Mouse (Mus musculus) forebrain, embryonic 15.5 days (tissue): ENCODE results near the gene Mknk2. TPM values are rescaled to one million over a fixed set of nuclear protein-coding genes. Genes with fewer than 3 reads are reported as not detected.

Experiments used
- ATAC-seq: fragments of 200-750 bp; cut with Nextera tagmentation; replicated peaks from 2 replicates; pipeline ENCODE4 v1.8.0; 2017; ENCODE audit warnings: mild to moderate bottlenecking, moderate TSS enrichment, moderate library complexity
- H3K27ac ChIP-seq: fragments of 300-500 bp; sonication (generic); replicated peaks from 2 replicates; pipeline ENCODE4 v1.5.1; 2015; ENCODE audit warnings: mild to moderate bottlenecking, inconsistent platforms
- H3K27me3 ChIP-seq: fragments of 300-500 bp; sonication (generic); 2 replicates; pipeline ENCODE4 v1.6.1; 2015; ENCODE audit warnings: inconsistent platforms
- H3K36me3 ChIP-seq: fragments of 300-500 bp; sonication (generic); 2 replicates; pipeline ENCODE4 v1.6.1; 2015; ENCODE audit warnings: mild to moderate bottlenecking, inconsistent platforms
- H3K4me1 ChIP-seq: fragments of 300-500 bp; sonication (generic); 2 replicates; pipeline ENCODE4 v1.6.1; 2015; ENCODE audit warnings: inconsistent platforms
- H3K4me2 ChIP-seq: fragments of 300-500 bp; sonication (generic); replicated peaks from 2 replicates; pipeline ENCODE4 v1.6.1; 2015; ENCODE audit warnings: mild to moderate bottlenecking, inconsistent platforms
- H3K4me3 ChIP-seq: fragments of 300-500 bp; sonication (generic); 2 replicates; pipeline ENCODE4 v1.5.1; 2015; ENCODE audit warnings: mild to moderate bottlenecking, inconsistent platforms
- H3K9ac ChIP-seq: fragments of 300-500 bp; sonication (generic); replicated peaks from 2 replicates; pipeline ENCODE4 v1.6.1; 2015; ENCODE audit warnings: mild to moderate bottlenecking, inconsistent platforms
- H3K9me3 ChIP-seq: fragments of 300-500 bp; sonication (generic); 2 replicates; pipeline ENCODE4 v1.6.1; 2016; ENCODE audit warnings: inconsistent platforms
- WGBS: fragments of 180-500 bp; shearing (Covaris S2); methylation state at CpG from one replicate; pipeline ENCODE4 v1.1.7; 2015; ENCODE audit warnings: mixed read lengths; 5-methylcytosine and 5-hydroxymethylcytosine counted together
- polyA plus RNA-seq: library from polyadenylated mRNA; unstranded; fragments of >200 nt; fragmentation: Nextera tagmentation; extraction: Ambion mirVana; gene quantifications from 2 replicates; pipeline ENCODE4 v1.2.1, GENCODE M21; 2015

The Mknk2 gene
- polyA plus RNA-seq, 1 experiment from 2014 or later: 60.9 TPM

DNA sequence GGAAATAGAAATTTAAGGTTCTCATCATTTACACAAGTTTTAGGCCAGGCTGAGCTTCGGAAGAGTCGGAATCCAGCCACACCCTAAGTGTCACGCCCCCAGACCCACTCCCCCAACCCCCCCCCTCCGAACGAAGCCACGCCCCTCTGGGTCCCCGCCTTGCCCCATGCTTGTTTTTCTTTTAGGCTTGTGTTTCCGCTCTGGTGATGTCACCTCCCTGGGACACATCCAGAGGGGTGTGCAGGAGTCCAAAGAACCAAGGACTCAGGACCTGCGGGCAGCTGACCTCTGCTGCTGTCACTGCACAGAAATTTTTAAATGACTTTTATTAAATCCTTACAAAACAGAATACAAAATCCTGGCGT, 12.9 kb downstream of the Mknk2 start:
- no peak overlapping the region for H3K9ac ChIP-seq
- H3K36me3 ChIP-seq: peaks cover 40% of the 10 kb centered on the region
- WGBS: 16% methylated on average over 10 of the region's 10 CpGs
- H3K4me1 ChIP-seq: peaks cover 5% of the 10 kb centered on the region; the same call in 1 of the 2 replicates
- no peak overlapping the region for H3K4me2 ChIP-seq
- ATAC-seq: no peak
- H3K27me3 ChIP-seq: no peaks in the 10 kb centered on the region
- no peaks in the 10 kb centered on the region for H3K9me3 ChIP-seq
- no peak overlapping the region for H3K4me3 ChIP-seq
- H3K27ac ChIP-seq: no peak overlapping the region

DNA sequence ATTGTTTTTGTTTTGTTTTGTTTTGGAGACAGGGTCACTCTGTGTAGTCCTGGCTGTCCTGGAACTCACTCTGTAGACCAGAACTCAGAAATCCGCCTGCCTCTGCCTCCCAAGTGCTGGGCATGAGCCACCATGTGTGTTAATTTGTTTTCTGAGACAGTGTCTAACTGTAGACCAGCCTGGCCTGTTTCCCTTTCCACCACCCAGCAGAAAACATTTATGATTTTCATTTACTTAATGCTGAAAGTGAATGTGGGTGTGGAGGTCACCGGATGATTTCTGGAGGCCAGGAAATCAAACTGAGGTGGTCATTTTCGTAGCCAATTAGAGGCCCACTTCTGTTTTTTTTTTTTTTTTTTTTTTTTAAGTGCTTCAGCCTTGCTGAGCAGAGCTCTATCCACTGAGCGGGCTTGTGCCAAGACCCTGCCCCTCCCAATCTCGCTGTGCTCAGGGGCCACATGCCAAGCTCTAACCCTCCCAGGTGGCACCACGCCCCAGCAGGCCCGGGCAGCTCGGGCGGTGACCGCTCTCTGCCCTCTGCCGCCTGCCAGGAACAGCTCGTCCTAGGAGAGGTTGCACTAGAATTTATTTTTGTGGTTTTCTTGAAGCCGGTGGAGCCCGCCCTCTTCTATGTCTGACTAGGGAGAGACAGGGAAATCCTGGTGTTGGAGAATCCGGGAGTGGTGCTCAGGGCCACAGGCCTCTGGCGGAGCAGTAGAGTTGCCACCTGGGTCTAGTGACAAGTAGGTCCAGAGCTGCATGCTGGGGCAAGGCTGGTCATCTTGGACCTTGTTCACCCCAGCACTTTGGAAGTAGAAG, 13.5 kb downstream of the Mknk2 start:
- no peak overlapping the region for H3K4me2 ChIP-seq
- peaks cover 35% of the 10 kb centered on the region for H3K36me3 ChIP-seq
- ATAC-seq: 0 out of 2 replicates have a peak, but pooled peaks have one; percentile 10
- peaks cover 5% of the 10 kb centered on the region for H3K4me1 ChIP-seq
- 45% methylated on average over 16 of the region's 16 CpGs for WGBS
- no peaks in the 10 kb centered on the region for H3K27me3 ChIP-seq
- no peak overlapping the region for H3K9ac ChIP-seq
- H3K4me3 ChIP-seq: no peak overlapping the region
- H3K9me3 ChIP-seq: no peaks in the 10 kb centered on the region
- peak overlapping the region; percentile 42; the same call in 1 of the 2 replicates for H3K27ac ChIP-seq

DNA sequence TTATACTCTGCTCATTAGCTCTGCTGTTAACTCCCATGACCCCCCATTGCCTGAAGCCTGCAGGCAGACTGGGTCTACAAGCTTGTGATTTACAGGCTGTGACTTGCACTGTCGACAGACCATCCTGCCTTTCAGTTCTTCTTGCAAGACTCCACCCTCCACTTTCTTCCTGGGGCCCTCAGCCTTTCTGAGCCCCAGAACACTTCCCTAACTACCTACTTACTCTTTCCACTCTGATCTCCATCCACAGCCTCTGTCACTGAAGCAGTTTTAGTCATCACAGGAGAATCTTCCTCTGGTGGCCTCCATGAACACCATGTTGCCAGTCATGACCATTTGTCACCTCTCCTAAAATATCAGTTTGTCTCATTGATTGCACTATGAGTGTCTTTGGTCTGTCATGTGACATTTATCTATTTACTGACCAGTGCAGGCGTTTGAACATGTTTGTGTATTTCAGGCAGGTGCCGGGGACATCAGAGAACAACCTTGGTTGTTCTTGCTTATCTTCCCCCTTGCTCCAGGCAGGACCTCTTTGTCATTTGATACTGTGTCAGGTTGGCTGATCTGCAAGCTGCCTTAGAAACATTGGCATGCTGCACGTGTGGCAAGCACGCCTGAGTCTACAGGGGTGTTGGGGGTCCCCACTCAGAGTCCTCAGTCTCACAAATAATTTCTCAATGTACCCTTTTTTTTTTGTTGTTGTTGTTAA, 14.3 kb downstream of the Mknk2 start:
- WGBS: 63% methylated on average over 5 of the region's 5 CpGs
- peaks cover 11% of the 10 kb centered on the region for H3K4me1 ChIP-seq
- ATAC-seq: no peak
- H3K4me3 ChIP-seq: no peak overlapping the region
- H3K27ac ChIP-seq: no peak overlapping the region
- H3K9ac ChIP-seq: no peak overlapping the region
- no peaks in the 10 kb centered on the region for H3K27me3 ChIP-seq
- peaks cover 27% of the 10 kb centered on the region for H3K36me3 ChIP-seq
- no peaks in the 10 kb centered on the region for H3K9me3 ChIP-seq
- H3K4me2 ChIP-seq: no peak overlapping the region

DNA sequence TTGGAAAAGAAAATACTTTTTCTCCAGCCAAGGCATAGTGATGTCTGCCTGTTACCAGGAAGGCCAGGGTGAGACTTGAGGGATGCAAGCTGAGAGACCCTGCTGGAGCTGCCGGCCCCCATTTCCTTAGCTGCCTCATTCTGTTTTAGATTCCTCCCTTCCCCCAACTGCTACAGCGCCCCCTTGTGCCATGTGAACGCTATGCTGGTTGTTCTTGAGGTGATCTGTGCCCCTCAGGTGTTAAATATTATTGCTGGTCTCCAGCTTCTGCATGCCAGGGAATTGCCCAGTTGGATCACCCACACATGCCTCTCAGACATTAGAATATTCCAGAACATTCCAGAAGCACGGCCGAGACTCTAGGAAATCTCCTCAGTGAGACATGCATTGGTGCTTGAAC, 16.8 kb downstream of the Mknk2 start:
- 35% methylated on average over 5 of the region's 5 CpGs for WGBS
- H3K9ac ChIP-seq: no peak overlapping the region
- H3K4me2 ChIP-seq: no peak overlapping the region
- no peak for ATAC-seq
- H3K36me3 ChIP-seq: peaks cover 2% of the 10 kb centered on the region
- H3K27me3 ChIP-seq: no peaks in the 10 kb centered on the region
- H3K27ac ChIP-seq: no peak overlapping the region
- peaks cover 16% of the 10 kb centered on the region for H3K4me1 ChIP-seq
- no peaks in the 10 kb centered on the region for H3K9me3 ChIP-seq
- H3K4me3 ChIP-seq: no peak overlapping the region

DNA sequence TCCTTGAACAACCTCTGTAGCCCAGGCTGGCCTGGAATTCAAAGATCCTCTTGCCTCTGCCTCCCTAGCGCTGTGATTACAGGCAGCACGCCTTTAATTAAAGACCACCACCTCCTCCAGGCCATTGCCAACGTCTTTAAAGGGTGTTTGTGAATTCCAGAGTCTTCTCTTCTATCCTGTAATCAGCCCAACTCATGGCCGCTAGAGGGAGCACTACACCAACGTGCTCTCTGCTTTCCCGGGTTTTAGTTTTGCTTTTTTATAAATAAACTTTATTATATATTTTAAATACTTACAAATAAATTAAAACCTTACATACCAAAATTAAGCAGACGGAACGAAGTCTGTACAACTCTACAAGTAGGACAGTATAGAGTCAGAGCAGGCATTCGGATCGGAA, 18.7 kb downstream of the Mknk2 start:
- WGBS: 6% methylated on average over 10 of the region's 10 CpGs
- ATAC-seq: no peak
- Histone ChIP-seq H3K36me3 (no peaks in the 10 kb centered on the region), H3K9ac (no peak overlapping the region), H3K9me3 (no peaks in the 10 kb centered on the region), H3K4me1 (peaks cover 27% of the 10 kb centered on the region), H3K4me3 (peak overlapping the region; percentile 31), H3K27ac (peak overlapping the region; percentile 45), H3K4me2 (peak overlapping the region; percentile 35), H3K27me3 (no peaks in the 10 kb centered on the region)

DNA sequence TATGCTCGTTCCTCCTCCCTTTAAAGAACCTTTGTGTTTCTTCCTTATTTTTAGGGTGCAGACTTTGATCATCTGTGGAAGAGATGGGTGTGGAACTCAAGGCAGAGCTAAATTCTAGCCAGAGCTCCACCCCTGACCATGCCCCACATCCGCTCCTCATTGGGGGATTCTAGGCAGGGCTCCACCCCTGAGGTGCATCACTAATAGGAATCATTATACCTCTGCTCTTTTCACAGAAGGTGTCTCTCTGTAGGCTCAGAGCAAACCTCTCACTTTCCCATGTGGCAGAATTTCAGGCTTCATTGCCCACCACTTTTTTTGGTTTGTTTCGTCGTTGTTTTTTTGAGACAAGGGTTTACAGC, 19.1 kb downstream of the Mknk2 start:
- Histone ChIP-seq H3K36me3 (no peaks in the 10 kb centered on the region), H3K9ac (no peak overlapping the region), H3K27me3 (no peaks in the 10 kb centered on the region), H3K4me1 (peaks cover 29% of the 10 kb centered on the region), H3K4me2 (no peak overlapping the region), H3K9me3 (no peaks in the 10 kb centered on the region), H3K27ac (peak overlapping the region; percentile 45), H3K4me3 (no peak overlapping the region)
- ATAC-seq: no peak
- 67% methylated on average over 4 of the region's 4 CpGs for WGBS

DNA sequence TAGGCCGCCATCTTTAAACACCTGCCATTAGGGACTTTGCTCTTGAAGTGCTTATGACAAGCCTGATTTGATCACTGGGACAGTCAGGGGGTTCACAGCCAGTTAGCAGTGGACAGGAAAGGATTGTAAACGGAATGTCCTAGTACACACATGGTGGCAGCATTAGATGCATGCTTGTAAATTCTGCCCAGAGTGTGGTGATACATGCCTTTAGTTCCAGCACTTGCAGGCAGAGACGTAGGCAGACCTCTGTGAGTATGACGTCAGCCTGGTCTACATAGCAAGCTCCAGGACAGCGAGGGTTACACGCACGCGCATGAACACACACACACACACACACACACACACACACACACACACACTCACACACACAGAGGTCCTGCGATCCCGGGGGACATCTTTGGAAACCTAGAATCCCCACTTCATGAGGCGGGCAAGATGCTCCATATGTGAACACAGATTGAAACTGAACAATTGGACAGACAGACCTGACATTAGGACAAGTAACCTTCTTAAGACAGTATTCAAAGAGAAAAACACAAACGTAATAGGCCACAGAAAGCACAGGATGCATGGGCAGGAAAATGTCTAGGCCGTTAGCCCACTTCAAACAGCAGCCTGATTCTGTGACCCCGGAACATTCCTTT, 19.6 kb downstream of the Mknk2 start:
- Histone ChIP-seq H3K4me1 (peaks cover 34% of the 10 kb centered on the region), H3K9me3 (no peaks in the 10 kb centered on the region), H3K4me3 (no peak overlapping the region), H3K27ac (peak overlapping the region; percentile 45; the same call in 1 of the 2 replicates), H3K9ac (no peak overlapping the region), H3K4me2 (no peak overlapping the region), H3K36me3 (no peaks in the 10 kb centered on the region), H3K27me3 (no peaks in the 10 kb centered on the region)
- 89% methylated on average over 14 of the region's 14 CpGs for WGBS
- no peak for ATAC-seq

DNA sequence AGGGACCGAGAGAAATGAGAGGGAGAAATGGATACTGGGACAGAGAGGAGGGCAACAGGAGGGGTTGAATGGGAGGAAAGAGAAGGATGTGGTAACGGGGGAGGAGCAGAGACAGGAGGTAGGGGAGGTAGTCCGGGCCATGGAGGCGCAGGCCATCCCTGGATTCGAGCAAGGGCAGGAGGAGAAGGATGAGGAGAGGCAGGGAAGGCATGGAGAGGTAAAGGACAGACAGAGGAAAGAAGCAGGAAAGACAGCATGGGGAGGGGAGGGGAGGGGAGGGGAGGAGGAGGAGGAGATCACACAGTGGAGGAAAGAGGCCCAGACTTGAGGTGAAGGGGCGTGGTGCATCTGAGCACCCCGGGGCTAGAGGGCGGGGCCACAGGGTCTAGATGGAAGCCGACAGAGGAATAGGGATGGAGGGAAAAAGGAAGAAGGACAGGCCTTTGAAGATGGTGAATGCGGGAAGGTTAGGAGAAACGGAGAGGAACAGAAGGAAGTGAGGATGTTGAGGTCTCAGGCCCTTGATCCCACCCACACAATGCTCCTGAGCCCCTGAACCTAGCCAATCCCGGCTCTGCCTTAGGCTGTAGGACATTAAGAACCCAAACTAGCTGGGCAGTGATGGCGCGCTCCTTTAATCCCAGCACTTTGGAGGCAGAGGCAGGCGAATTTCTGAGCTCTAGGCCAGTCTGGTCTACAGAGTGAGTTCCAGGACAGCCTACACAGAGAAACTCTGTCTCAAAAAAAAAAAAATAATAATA, 20.9 kb downstream of the Mknk2 start, which contains the start of gene Btbd2:
Gene Btbd2, minus strand, starts transcription at position 209 of the 761 bp plus-strand sequence.
- peaks cover 34% of the 10 kb centered on the region for H3K4me1 ChIP-seq
- no peaks in the 10 kb centered on the region for H3K27me3 ChIP-seq
- H3K4me2 ChIP-seq: peak within 1 kb of the TSS; percentile 73
- 21% methylated on average over 15 of the region's 15 CpGs for WGBS
- no peaks in the 10 kb centered on the region for H3K36me3 ChIP-seq
- H3K4me3 ChIP-seq: peak within 1 kb of the TSS; percentile 73
- H3K27ac ChIP-seq: peak within 1 kb of the TSS; percentile 93
- H3K9ac ChIP-seq: peak within 1 kb of the TSS; percentile 89
- no peaks in the 10 kb centered on the region for H3K9me3 ChIP-seq
- ATAC-seq: peak; percentile 57; the same call in 1 of the 2 replicates

DNA sequence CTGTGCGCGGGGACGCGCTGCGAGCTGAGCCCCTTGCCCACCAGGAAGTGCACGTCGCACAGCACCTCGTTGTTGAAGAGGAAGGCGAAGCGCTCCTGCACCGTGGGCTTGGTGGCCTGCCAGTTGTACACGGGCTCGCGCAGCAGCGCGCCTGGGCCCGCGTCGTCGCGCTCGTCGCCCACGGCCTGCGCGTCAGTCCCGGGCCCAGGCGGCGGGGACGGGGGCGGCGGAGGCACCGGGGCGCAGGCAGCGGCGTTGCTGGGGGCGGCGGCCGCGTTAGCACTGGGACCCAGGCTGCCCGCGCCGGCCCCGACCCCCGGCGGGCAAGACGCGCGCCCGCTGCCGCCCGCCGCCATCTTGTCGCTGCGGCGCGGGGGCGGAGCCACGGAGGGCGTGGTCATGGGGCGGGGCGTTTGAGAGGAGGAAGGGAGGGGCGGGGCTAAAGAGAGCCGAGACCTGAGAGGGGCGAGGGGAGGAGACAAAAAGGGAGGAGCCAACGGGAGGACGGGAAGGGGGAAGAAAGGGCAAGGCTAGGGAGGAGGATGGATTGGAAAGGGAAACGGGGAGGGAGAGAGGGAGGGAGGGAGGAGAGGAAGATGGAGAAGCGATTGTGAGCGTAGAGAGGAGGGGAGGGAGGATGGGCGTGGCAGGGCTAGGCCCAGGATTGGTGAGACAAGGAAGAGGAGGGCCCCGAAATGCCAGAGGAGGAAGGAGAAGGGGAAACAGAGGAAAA, 21.6 kb downstream of the Mknk2 start:
- no peaks in the 10 kb centered on the region for H3K9me3 ChIP-seq
- H3K4me3 ChIP-seq: peak overlapping the region; percentile 73
- H3K9ac ChIP-seq: peak overlapping the region; percentile 89
- peak overlapping the region; percentile 73 for H3K4me2 ChIP-seq
- H3K4me1 ChIP-seq: peaks cover 34% of the 10 kb centered on the region
- ATAC-seq: peak; percentile 85
- H3K36me3 ChIP-seq: no peaks in the 10 kb centered on the region
- H3K27ac ChIP-seq: peak overlapping the region; percentile 93
- no peaks in the 10 kb centered on the region for H3K27me3 ChIP-seq
- under 1% methylated on average over 70 of the region's 72 CpGs for WGBS

DNA sequence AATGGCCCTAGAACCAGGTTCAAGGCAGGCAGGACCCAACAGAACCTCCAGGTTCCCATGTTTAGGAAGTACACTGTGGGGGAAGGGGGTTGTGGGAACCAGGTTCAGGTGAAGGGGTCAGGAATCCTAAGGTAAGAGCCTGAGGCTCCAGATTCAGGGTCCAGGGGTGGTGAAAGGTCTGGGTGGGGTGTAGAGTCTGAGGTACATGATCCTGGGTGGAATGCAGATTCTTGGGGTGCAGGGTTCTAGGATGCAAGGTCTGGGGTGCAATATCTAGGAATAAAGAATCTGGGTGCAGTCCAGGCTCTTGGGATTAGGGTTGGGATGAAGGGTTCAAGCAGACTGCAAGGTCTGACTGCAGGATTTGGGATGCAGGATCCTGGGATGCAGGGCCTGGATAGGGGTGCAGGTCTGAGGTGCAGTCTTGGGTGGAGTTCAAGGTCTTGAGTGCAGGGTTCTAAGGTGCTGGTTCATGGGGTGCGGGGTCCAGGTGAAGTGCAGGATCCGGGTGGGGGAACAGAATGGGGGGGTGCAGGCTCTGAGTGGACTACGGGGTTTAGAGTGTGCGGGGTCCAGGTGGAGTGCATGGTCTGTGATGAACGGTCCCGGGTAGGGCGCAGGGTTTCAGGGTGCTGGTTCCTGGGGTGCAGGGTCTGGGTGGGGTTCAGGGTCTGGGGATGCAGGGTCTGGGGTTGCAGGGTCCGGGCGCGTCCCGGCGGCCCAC, 22.3 kb downstream of the Mknk2 start:
- Histone ChIP-seq H3K9me3 (no peaks in the 10 kb centered on the region), H3K27me3 (no peaks in the 10 kb centered on the region), H3K36me3 (no peaks in the 10 kb centered on the region), H3K9ac (peak overlapping the region; percentile 89), H3K4me3 (peak overlapping the region; percentile 73), H3K27ac (peak overlapping the region; percentile 93), H3K4me2 (peak overlapping the region; percentile 73), H3K4me1 (peaks cover 34% of the 10 kb centered on the region)
- ATAC-seq: peak; percentile 51
- 4% methylated on average over 12 of the region's 12 CpGs for WGBS
